ENCODE assay signal across 26 mouse cellular contexts in genomic region chr7:123172101-123172500, GRCm38 (mm10). TPM values are rescaled to one million over a fixed set of nuclear protein-coding genes. Genes with fewer than 3 reads are reported as not detected.
"Had no signal": no experiment of that assay in that cellular context is flagged by ENCODE, and none has a peak within 500 bp of the region (broad histone marks: within the 10 kb centered on the region; RNA-seq: fewer than 3 reads in every experiment).

No protein-coding gene starts in this region.

- H3K27me3 ChIP-seq: heart, embryonic 12.5 days; hindbrain, embryonic 12.5 days; intestine, embryonic 15.5 days; limb, embryonic 12.5 days had no signal

- ATAC-seq: hindbrain, embryonic 16.5 days; inflammation-experienced regulatory T-cells, adult 6 months; intestine, embryonic 15.5 days; intestine, postnatal 0 days had no signal

- H3K27ac ChIP-seq: gastrocnemius, adult 2 months; heart, adult 2 months; hindbrain, embryonic 10.5 days; hindbrain, embryonic 12.5 days; hindbrain, embryonic 14.5 days; intestine, embryonic 15.5 days; layer of hippocampus, adult 2 months; left cerebral cortex, adult 2 months; limb, embryonic 10.5 days; limb, embryonic 12.5 days had no signal

- H3K9ac ChIP-seq: heart, embryonic 12.5 days; hindbrain, embryonic 12.5 days; hindbrain, embryonic 14.5 days; intestine, embryonic 15.5 days; limb, embryonic 12.5 days had no signal

- H3K4me2 ChIP-seq: heart, embryonic 12.5 days; hindbrain, embryonic 12.5 days; hindbrain, embryonic 14.5 days; intestine, embryonic 15.5 days; limb, embryonic 12.5 days; liver, embryonic 11.5 days had no signal

- H3K4me1 ChIP-seq: hindbrain, embryonic 10.5 days; hindbrain, embryonic 12.5 days; intestine, embryonic 15.5 days; limb, embryonic 10.5 days; limb, embryonic 12.5 days had no signal

- DNase-seq: gastrocnemius, adult 2 months; gastrocnemius, postnatal 10 days; gastrocnemius, postnatal 25 days; heart, adult 2 months; heart, postnatal 14 days; heart, postnatal 4 days; kidney, adult 18-20 months; kidney, adult 8-10 months; kidney, postnatal 10 days; kidney, postnatal 25 days; kidney, postnatal 4 days; liver had no signal

- H3K4me3 ChIP-seq: gastrocnemius, adult 2 months; heart, adult 2 months; heart, embryonic 12.5 days; hindbrain, embryonic 10.5 days; hindbrain, embryonic 12.5 days; intestine, embryonic 15.5 days; layer of hippocampus, adult 2 months; left cerebral cortex, adult 2 months; limb, embryonic 10.5 days; limb, embryonic 12.5 days had no signal

- H3K9me3 ChIP-seq: heart, embryonic 12.5 days; hindbrain, embryonic 10.5 days; hindbrain, embryonic 12.5 days; intestine, embryonic 15.5 days; limb, embryonic 10.5 days; limb, embryonic 12.5 days had no signal

RNA-seq across cellular contexts. Expression of gene Slc5a11, which starts 42.5 kb away (rescaled TPM):
- total RNA-seq: gastrocnemius, adult 2 months; gastrocnemius, postnatal 10 days; gastrocnemius, postnatal 25 days; gastrocnemius, postnatal 4 days; heart, adult 2 months; heart, postnatal 14 days; heart, postnatal 4 days had no signal
- polyA plus RNA-seq: hindbrain, embryonic 12.5 days; hindbrain, embryonic 14.5 days had no signal
